Mouse (Mus musculus) retina, postnatal 1 day (tissue): ENCODE measurements around the gene Fbxo46.
A peak's percentile ranks its signal among the peaks of the same experiment; 100 is the strongest.
"Not testable (repeated sequence)": the region's sequence is repeated elsewhere in the genome, so short reads cannot be mapped to it uniquely, and the experiment has no call there.

Source experiments
- DNase-seq: peaks from one replicate; pipeline ENCODE4 v3.0.0-alpha.2; 2012

The Fbxo46 gene

GRCm38 (mm10) chr7:19119631-19120429 lies at the start of gene Fbxo46:
TSS of gene Fbxo46 (plus strand) at chr7:19119859.
- DNase-seq = peak; percentile 99

DNA sequence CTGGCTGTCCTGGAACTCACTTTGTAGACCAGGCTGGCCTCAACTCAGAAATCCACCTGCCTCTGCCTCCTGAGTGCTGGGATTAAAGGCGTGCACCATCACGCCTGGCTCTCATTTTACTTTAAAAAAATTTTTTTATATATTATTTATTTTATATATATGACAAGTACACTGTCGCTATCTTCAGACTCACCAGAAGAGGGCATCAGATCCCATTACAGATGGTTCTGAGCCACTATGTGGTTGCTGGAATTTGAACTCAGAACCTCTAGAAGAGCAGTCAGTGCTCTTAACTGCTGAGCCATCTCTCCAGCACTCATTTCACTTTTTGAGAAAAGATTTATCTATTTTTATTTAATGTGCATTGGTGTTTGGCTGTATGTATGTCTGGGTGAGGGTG lies 48.6 kb upstream of the Fbxo46 start:
- DNase-seq = not testable (repeated sequence)

- peak; percentile 56 for DNase-seq
Observed at GRCm38 (mm10) chr7:19073504-19073903, 46.2 kb upstream of the Fbxo46 start.

DNA sequence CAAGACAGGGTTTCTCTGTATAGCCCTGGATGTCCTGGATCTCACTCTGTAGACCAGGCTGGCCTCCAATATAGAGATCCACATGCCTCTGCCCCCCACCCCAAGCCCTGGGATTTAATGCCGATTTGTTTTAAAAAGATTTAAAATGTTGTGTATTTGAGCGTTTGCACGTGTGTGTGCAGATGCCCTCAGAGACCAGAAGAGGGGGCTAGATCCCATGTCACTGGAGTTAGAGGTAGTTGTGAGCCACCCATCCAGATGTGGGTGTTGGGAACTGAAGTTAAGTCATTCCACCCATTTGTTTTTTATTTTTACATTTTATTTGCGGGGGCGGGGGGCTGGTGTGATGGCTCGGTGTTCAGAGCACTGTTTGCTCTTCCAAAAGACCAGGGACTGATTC lies 45.2 kb upstream of the Fbxo46 start:
- DNase-seq = no peak

DNA sequence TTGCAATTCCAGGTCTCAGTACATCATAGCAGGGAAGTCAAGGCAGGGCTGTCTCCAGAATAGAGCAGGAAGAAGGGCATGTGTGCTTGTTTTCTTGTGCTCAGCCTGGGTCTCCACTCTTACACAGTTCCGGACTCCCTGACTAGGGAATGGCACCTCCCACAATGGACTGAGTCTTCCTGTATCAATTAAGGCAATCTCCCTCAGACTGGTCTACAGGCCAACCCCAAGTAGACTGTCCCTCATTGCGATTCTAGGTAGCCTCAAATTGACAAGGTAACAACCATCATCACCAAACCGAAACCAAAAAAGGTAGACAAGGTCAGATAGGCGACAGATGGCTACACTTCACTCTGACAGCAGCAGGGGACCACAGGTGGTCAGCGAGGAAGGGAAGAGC lies 44.4 kb upstream of the Fbxo46 start:
- DNase-seq = no peak

GRCm38 (mm10) chr7:19075723-19076585 lies 43.7 kb upstream of the Fbxo46 start, which contains the start of gene Dmwd:
TSS of gene Dmwd (plus strand) at chr7:19076227.
- DNase-seq = peak; percentile 100

DNA sequence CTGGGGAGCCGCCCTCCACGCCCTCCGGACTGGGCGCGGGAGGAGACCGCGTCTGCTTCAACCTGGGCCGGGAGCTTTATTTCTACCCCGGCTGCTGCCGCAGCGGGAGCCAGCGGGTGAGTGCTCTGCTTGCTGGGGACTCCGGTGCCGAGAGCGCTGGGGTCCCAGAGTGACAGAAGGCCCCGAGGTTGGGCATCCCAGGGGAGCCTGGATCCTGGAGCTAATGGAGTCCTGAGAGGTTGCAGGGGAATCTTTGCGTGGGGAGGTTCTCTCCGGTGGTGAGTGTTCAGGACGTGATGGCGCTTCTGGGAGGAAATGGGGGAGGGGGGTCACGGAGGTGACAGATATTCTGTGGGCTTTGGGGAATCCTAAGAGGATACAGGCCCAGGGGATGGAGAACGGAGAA lies 43.1 kb upstream of the Fbxo46 start:
- DNase-seq = peak; percentile 36

- DNase-seq = no peak
Observed at GRCm38 (mm10) chr7:19077761-19078160, 41.9 kb upstream of the Fbxo46 start.

DNA sequence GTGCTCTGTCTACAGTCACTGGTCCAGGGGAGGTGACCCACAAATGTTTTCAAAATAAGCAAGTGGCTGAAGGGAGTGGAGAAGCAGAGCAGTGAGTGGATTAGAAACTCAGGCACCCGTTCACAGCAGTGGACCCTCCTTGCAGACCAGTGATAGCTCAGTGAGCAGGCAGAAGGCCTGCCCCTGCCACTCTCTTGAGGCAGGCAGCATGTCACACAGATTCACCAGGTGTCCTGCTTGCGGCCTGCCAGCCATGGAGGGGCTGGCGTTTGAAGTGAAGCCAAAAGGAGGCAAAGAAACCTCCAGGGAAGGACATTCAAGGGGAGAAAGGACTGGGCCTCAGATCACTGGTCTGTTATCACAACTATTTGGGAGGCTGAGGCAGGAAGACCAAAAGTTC lies 40.9 kb upstream of the Fbxo46 start:
- DNase-seq = no peak

GRCm38 (mm10) chr7:19080451-19080950 lies 39.2 kb upstream of the Fbxo46 start:
- DNase-seq = no peak

DNA sequence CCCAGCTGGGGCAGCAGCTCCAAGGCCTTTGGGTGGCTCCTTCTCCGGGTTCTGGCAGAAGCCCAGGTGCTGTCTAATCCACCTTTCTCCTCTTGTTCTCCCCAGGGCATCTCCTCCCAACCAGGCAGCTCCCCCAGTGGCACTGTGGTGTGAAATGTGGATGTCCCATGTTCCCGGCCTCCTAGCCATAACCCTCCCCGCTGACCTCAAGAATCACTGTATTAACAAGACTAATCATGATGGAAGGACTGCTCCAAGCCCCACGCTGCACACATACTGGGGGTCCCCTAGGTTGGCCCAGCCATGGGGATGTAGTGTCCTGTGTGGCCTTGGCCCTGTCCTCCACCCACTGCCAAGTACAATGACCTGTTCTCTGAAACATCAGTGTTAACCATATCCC lies 37.5 kb upstream of the Fbxo46 start:
- DNase-seq = no peak

DNA sequence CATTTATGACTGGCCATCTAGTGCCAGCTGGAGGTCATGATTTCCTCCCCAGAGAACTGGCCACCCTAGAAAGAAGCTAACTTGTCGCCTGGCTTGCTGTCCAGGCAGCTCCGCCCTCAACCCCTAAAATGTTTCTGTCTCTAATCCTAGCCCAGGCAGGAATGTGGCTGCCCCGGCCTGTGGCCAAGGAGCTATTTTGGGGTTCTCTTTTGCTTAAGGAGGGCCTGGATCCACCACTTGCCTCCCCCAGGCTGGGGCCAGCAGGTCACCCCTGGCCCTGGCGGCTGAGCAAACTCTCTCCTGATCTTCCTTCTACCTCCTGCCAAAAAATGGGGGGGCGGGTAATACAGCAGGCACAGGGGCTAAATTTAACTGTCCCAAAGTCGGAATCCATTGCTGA lies 36.6 kb upstream of the Fbxo46 start:
- DNase-seq = no peak

DNA sequence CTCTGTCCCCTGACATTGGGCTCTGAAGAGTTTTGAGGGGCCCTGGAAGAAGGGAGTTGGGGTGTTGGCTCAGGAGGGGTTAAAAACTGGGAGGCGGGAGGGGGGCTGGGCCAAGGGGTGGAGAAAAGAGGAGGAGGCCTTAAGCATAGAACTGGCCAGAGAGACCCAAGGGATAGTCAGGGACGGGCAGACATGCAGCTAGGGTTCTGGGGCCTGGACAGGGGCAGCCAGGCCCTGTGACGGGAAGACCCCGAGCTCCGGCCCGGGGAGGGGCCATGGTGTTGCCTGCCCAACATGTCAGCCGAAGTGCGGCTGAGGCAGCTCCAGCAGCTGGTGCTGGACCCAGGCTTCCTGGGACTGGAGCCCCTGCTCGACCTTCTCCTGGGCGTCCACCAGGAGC lies 36.0 kb upstream of the Fbxo46 start, which contains the start of gene Dmpk:
TSS of gene Dmpk (plus strand) at position 149 of the 400 bp plus-strand sequence.
- DNase-seq = no peak

GRCm38 (mm10) chr7:19084277-19084771 lies 35.3 kb upstream of the Fbxo46 start:
- no peak for DNase-seq

DNA sequence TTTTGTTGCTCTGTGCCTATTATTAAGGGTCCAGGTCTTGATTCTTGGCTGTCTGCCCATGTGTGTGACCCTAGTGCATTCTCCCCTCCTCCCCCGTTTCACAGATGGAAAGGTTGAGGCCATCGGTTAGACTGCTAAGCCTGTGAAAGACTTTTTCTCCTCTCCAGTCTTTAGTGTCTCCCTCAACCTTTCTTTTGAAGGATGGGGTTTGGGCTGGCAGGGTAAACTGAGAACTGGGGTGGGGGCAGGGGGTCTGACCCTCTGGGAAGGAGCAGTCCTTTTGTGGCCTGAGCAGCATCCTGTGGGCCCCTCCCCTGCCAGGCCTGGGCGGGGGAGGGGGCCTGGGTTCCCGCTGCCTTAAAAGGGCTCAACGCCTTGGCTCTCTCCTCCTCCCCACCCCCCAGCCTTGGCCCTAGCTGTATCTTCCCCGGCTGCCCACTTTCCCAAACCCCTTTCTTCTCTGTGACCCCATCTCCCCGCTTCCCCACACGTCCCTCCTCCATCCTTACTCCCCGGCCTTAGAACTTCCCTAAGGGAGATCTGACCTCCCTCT lies 34.7 kb upstream of the Fbxo46 start:
- no peak for DNase-seq

DNA sequence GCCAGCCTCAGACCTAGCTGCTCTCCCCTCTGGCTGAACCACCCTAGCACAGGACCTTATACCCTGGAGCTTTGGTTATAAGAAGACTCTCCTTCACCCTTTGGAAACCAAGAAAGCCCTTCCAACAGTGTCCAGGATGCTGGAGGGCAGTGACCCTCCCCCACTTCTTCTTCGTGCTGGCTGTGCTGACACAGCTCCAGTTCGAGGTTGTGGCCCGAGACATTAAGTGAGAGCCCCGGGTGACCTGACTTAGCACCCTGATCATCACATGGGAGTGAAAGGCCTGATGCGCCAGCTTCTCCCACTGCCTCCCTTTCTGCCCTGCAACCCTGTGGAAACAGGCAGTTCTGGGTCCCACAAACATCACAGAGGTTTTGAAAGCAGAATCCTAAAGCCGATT lies 34.2 kb upstream of the Fbxo46 start:
- no peak for DNase-seq

GRCm38 (mm10) chr7:19086042-19086441 lies 33.6 kb upstream of the Fbxo46 start:
- DNase-seq = peak; percentile 43

GRCm38 (mm10) chr7:19086760-19087159 lies 32.9 kb upstream of the Fbxo46 start:
- DNase-seq = no peak

GRCm38 (mm10) chr7:19088813-19089212 lies 30.8 kb upstream of the Fbxo46 start:
- DNase-seq = peak; percentile 73

DNA sequence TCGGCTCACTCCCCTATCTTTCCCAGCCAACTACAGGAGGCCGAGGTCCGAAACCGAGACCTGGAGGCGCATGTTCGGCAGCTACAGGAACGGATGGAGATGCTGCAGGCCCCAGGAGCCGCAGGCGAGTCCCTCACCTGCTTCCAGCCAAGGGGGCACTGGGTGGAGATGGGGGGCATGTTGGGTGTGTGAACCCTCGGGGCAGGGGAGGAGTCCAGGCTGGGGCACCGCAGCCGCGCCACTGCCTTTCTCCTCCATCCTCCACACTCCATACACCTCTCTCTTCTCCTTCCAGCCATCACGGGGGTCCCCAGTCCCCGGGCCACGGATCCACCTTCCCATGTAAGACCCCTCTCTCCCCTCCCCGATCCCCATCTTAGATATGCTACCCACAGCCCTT lies 27.7 kb upstream of the Fbxo46 start:
- no peak for DNase-seq

- peak; percentile 91 for DNase-seq
Observed at GRCm38 (mm10) chr7:19092381-19093173, 27.1 kb upstream of the Fbxo46 start.

- DNase-seq = peak; percentile 89
Observed at GRCm38 (mm10) chr7:19093174-19093521, 26.5 kb upstream of the Fbxo46 start.
